Mouse (Mus musculus) stomach, postnatal 0 days (tissue): ENCODE data around the gene Nacc1. TPM values are rescaled to one million over a fixed set of nuclear protein-coding genes. Genes with fewer than 3 reads are reported as not detected.

Experiments used
- ATAC-seq: fragments of 200-750 bp; cut with Nextera tagmentation; 2 replicates; pipeline ENCODE4 v1.8.0; 2017; ENCODE audit not compliant: low FRiP score, low TSS enrichment
- DNase-seq: peaks from one replicate; pipeline ENCODE4 v3.0.0-alpha.2; 2016; ENCODE audit warnings: low spot score
- H3K27ac ChIP-seq: fragments of 300-500 bp; sonication (generic); replicated peaks from 2 replicates; pipeline ENCODE4 v1.5.1; 2014; ENCODE audit warnings: mild to moderate bottlenecking, control low read depth
- H3K27me3 ChIP-seq: fragments of 300-500 bp; sonication (generic); 2 replicates; pipeline ENCODE4 v1.6.1; 2014; ENCODE audit warnings: low read length; ENCODE audit not compliant: control insufficient read depth, insufficient read depth
- H3K36me3 ChIP-seq: fragments of 300-500 bp; sonication (generic); 2 replicates; pipeline ENCODE4 v1.6.1; 2014; ENCODE audit warnings: low read length, mixed read lengths; ENCODE audit not compliant: control insufficient read depth, insufficient read depth
- H3K4me1 ChIP-seq: fragments of 300-500 bp; sonication (generic); replicated peaks from 2 replicates; pipeline ENCODE4 v1.6.1; 2014; ENCODE audit warnings: antibody characterized with exemption; ENCODE audit not compliant: control insufficient read depth, insufficient read depth
- H3K4me2 ChIP-seq: fragments of 300-500 bp; sonication (generic); replicated peaks from 2 replicates; pipeline ENCODE4 v1.6.1; 2014; ENCODE audit warnings: low read depth, mild to moderate bottlenecking, control low read depth, moderate library complexity
- H3K4me3 ChIP-seq: fragments of 300-500 bp; sonication (generic); 2 replicates; pipeline ENCODE4 v1.5.1; 2014; ENCODE audit warnings: low read depth, low read length, control low read depth
- H3K9ac ChIP-seq: fragments of 300-500 bp; sonication (generic); 2 replicates; pipeline ENCODE4 v1.6.1; 2014; ENCODE audit warnings: mild to moderate bottlenecking, low read length, control low read depth, mixed read lengths
- H3K9me3 ChIP-seq: fragments of 300-500 bp; sonication (generic); 2 replicates; pipeline ENCODE4 v1.6.1; 2016; ENCODE audit warnings: low read length; ENCODE audit not compliant: control insufficient read depth
- CTCF ChIP-seq: IDR thresholded peaks from 2 replicates; pipeline ENCODE4 v1.5.1; 2016; ENCODE audit warnings: antibody characterized with exemption, low read depth, mild to moderate bottlenecking, moderate library complexity
- EP300 ChIP-seq: optimal IDR thresholded peaks from 2 replicates; pipeline ENCODE3; 2016; ENCODE audit warnings: antibody characterized with exemption
- WGBS: fragments of 180-500 bp; shearing (Covaris S2); extraction: QIAGEN DNeasy Blood & Tissue Kit; methylation state at CpG from one replicate; pipeline ENCODE4 v1.1.7; 2014; 5-methylcytosine and 5-hydroxymethylcytosine counted together
- polyA plus RNA-seq: library from polyadenylated mRNA; unstranded; fragments of >200 nt; fragmentation: Nextera tagmentation; extraction: Ambion mirVana; gene quantifications from 2 replicates; pipeline ENCODE4 v1.2.1, GENCODE M21; 2015

The Nacc1 gene
- polyA plus RNA-seq, 1 experiment from 2014 or later = 6.8 TPM

DNA sequence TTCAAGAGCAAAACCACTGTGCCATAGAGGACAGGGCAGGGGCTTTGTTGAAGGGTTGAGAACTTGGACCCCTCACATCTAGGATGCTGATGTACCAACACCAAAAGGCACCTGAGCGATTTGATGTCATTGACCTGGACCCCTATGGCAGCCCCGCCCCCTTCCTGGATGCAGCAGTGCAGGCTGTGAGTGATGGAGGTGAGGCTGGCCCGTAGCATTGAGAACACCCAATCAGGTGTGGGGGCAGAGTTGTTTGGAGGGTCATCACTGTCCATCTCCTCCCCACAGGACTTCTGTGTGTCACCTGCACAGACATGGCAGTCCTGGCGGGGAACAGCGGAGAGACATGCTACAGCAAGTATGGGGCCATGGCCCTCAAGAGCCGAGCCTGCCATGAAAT is 7.5 kb upstream of the Nacc1 start:
- Histone ChIP-seq H3K9me3 (no peaks in the 10 kb centered on the region), H3K4me3 (no peak overlapping the region), H3K4me2 (no peak overlapping the region), H3K36me3 (peaks cover 10% of the 10 kb centered on the region; the same call in 1 of the 2 replicates), H3K27me3 (no peaks in the 10 kb centered on the region), H3K27ac (no peak overlapping the region), H3K4me1 (no peaks in the 10 kb centered on the region), H3K9ac (no peak overlapping the region)
- TF ChIP-seq CTCF (no peak), EP300 (no peak)
- no peak for DNase-seq
- WGBS = 84% methylated on average over 6 of the region's 6 CpGs
- ATAC-seq = no peak

DNA sequence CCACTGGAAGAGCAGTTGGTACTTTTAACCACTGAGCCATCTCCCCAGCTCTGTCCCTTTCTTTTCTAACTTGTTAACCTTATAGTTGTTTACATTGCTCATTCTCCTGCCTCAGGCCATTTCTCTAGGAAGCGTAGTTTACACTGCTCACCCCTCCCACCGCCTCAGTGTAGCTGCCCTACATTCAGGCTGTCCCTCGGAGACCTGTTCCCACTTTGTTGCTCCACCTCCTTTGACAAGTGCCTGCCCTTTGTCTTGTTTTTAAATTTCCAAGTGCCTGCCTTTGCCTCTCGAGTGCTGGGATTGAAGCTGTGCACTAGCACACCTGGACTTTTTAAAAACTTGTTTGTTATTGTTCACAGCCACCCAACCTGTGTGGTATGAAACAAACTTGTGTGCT is 5.7 kb upstream of the Nacc1 start:
- H3K9me3 ChIP-seq = no peaks in the 10 kb centered on the region
- ATAC-seq (no peak), DNase-seq (no peak)
- H3K4me1 ChIP-seq = no peaks in the 10 kb centered on the region
- no peak overlapping the region for H3K27ac ChIP-seq
- H3K4me3 ChIP-seq = no peak overlapping the region
- no peak for TF ChIP-seq EP300
- no peak for TF ChIP-seq CTCF
- no peak overlapping the region for H3K4me2 ChIP-seq
- no peaks in the 10 kb centered on the region for H3K27me3 ChIP-seq
- 49% methylated on average over 4 of the region's 4 CpGs for WGBS
- H3K36me3 ChIP-seq = peaks cover 10% of the 10 kb centered on the region; the same call in 1 of the 2 replicates
- H3K9ac ChIP-seq = no peak overlapping the region

DNA sequence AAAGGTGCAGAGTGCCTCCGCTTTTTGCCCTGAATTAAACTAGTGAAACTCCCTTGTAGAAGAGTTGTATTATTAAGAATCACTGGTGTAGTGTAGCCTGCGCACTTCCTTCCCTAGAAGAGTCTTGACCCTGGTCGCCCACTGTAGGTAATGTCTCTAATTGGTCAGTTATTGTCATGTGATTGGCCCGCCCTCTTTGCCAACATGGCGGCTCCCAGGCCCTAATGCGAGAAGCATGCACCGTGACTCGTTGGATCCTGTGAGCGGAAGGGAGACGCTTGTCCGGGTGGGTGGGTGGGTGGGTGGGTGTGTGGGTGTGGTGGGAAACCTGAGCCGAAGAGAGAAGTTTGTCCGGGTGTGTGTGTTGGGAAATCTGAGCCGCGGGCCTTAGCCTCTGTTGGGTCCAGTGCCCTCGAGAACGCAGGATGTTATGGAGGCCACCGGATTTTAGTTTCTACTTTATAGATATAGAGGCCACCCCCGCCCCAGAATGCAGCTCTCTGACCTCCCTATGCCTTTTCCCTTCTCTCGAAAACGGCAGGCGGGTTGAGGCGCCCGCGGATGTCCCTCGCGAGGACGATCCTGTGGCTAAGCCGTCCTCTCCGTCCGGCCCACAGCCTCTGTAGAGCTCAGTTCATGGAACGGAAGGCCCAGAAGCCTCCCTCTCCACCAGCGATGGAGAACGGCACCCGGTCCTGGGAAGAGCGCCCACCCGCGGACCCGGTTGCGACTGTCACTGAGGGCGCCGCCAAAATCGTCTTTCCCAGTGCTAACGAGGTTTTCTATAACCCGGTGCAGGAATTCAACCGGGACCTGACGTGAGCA is 1.6 kb upstream of the Nacc1 start:
- H3K4me3 ChIP-seq = peak overlapping the region; percentile 72
- no peaks in the 10 kb centered on the region for H3K27me3 ChIP-seq
- H3K4me1 ChIP-seq = 0 out of 2 replicates have a peak, but pooled peaks cover 3% of the 10 kb centered on the region
- H3K4me2 ChIP-seq = peak overlapping the region; percentile 85
- peak overlapping the region; percentile 84 for H3K9ac ChIP-seq
- H3K27ac ChIP-seq = 0 out of 2 replicates have a peak overlapping the region, but pooled peaks have one; percentile 40
- H3K36me3 ChIP-seq = peaks cover 7% of the 10 kb centered on the region; the same call in 1 of the 2 replicates
- no peaks in the 10 kb centered on the region for H3K9me3 ChIP-seq
- TF ChIP-seq CTCF (peak; percentile 33; the same call in 1 of the 2 replicates), EP300 (no peak)
- ATAC-seq = peak; percentile 89
- peak; percentile 88 for DNase-seq
- WGBS = under 1% methylated on average over 47 of the region's 47 CpGs

DNA sequence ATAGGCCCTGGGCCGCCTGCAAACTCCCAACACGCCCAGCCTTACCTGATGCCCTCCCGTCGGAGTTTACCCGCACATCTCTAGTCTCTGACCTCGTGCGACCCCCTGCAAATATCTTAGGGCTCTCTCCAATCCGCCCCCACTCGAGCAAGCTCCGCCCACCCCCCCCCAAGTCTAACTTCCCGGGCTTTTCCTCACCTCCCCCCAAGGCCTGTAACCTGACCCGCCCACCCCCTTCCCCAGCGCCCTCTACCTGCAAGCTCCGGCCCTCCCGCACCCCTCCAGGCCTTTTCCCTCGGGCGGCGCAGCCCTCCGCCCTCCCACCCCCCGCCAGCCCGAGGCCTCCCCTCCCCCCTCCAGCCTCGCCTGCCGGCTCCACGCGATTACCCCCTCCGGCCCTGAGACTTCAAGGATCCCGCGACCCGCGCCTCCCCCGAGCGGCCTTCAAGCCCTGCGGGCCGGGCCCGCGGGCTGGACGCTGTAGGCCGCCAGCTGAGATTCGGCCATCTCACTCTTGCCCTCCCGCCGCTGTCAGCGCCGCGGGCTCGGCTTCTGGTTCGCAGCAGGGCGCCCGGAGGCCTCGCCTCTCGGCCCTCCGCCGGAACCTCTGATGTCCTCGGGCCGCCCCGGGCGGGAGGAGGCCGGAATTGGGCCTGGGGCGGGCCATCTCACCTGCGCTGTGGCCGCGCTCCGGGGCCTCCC is 508 bp downstream of the Nacc1 start:
- WGBS = 1% methylated on average over 46 of the region's 62 CpGs
- TF ChIP-seq CTCF = peak; percentile 23; the same call in 1 of the 2 replicates
- no peak for TF ChIP-seq EP300
- H3K27ac ChIP-seq = peak overlapping the region; percentile 92
- ATAC-seq (peak; percentile 59), DNase-seq (peak; percentile 78)
- H3K4me1 ChIP-seq = 0 out of 2 replicates have a peak, but pooled peaks cover 3% of the 10 kb centered on the region
- 0 out of 2 replicates have a peak, but pooled peaks cover 2% of the 10 kb centered on the region for H3K36me3 ChIP-seq
- H3K27me3 ChIP-seq = no peaks in the 10 kb centered on the region
- H3K9me3 ChIP-seq = no peaks in the 10 kb centered on the region
- peak overlapping the region; percentile 98 for H3K4me3 ChIP-seq
- H3K9ac ChIP-seq = peak overlapping the region; percentile 96
- H3K4me2 ChIP-seq = peak overlapping the region; percentile 72

DNA sequence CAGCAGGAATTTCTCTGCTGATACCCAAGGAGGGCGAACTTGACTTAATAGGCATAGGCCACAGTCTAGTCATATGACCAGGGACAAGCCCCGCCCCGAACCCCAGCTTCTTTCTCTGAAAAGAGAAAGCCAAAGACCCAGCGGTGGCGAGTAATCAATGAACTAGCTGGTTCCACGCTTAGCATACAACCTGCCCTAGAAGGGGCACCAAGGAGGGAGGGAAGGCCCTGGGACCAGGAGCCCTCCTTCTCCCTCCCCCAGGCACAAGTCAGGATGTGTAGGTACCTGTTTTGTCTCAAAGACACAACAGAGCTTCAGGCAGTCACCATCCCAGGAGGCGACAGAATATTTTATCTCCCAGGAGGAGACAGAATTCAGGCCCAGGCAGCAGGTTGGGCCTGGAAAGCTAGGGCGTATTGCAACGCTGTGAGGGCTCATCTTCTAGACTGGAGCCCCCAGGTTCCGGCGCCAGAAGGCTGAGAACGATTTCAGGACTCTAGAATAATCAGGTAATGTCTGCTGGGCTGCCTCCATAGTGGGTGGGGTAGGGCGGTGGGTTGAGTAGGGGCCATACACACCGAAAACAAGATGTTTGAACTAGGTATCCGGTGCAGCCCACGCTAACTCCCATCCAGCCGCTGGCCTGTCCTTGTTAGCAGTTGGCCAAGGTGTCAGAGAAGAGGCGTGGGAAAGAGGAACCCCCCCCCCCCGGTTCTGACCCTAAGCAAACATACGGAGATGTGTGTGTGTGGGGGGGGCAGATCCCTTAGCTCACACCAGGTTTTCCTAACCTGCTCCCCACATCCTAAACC is 1.3 kb downstream of the Nacc1 start, which contains the start of gene Trmt1:
TSS of gene Trmt1 (plus strand) at position 117 of the 812 bp plus-strand sequence.
- H3K9me3 ChIP-seq = no peaks in the 10 kb centered on the region
- H3K27me3 ChIP-seq = no peaks in the 10 kb centered on the region
- no peak for ATAC-seq
- peak; percentile 72 for DNase-seq
- H3K27ac ChIP-seq = peak within 1 kb of the TSS; percentile 92
- H3K9ac ChIP-seq = peak within 1 kb of the TSS; percentile 96
- H3K4me2 ChIP-seq = peak within 1 kb of the TSS; percentile 72
- H3K36me3 ChIP-seq = no peaks in the 10 kb centered on the region
- WGBS = 10% methylated on average over 20 of the region's 20 CpGs
- H3K4me1 ChIP-seq = 0 out of 2 replicates have a peak, but pooled peaks cover 3% of the 10 kb centered on the region
- H3K4me3 ChIP-seq = peak within 1 kb of the TSS; percentile 98
- TF ChIP-seq CTCF (no peak), EP300 (no peak)
